Mouse (Mus musculus): ENCODE measurements at regions not wholly inside any gene's neighbourhood (a gene's known extent, or its start where the extent isn't known, plus 50 kb on each side); places are given as distances from the start of the nearest gene placed in this dataset.

GRCm38 (mm10) chr8:128225123-128225522 is 133.3 kb upstream of the Nrp1 start:
- DNase-seq (ENCODE audit: low spot score), result no peak

GRCm38 (mm10) chr8:128235071-128235470 is 123.3 kb upstream of the Nrp1 start:
- no peak for DNase-seq (ENCODE audit: low spot score)

GRCm38 (mm10) chr8:128235527-128235926 is 122.9 kb upstream of the Nrp1 start:
- no peak for DNase-seq (ENCODE audit: low spot score)

- no peak for DNase-seq (ENCODE audit: low spot score)
These were observed 122.3 kb upstream of the Nrp1 start for GRCm38 (mm10) chr8:128236097-128236496.

- DNase-seq (ENCODE audit: low spot score), result peak; percentile 48
These were observed 119.5 kb upstream of the Nrp1 start for GRCm38 (mm10) chr8:128238948-128239347.

- peak; percentile 68 for DNase-seq (ENCODE audit: low spot score)
These were observed 118.6 kb upstream of the Nrp1 start for GRCm38 (mm10) chr8:128239783-128240182.

GRCm38 (mm10) chr8:128241200-128241599 is 117.2 kb upstream of the Nrp1 start:
- no peak for DNase-seq (ENCODE audit: low spot score)

GRCm38 (mm10) chr8:128242465-128243251 is 115.7 kb upstream of the Nrp1 start:
- DNase-seq (ENCODE audit: low spot score), result no peak

GRCm38 (mm10) chr8:128251723-128252122 is 106.7 kb upstream of the Nrp1 start:
- no peak for DNase-seq (ENCODE audit: low spot score)

- DNase-seq (ENCODE audit: low spot score), result no peak
These were observed 97.6 kb upstream of the Nrp1 start for GRCm38 (mm10) chr8:128260836-128261235.

GRCm38 (mm10) chr8:128261367-128261766 is 97.0 kb upstream of the Nrp1 start:
- no peak for DNase-seq (ENCODE audit: low spot score)

GRCm38 (mm10) chr8:128263251-128263947 is 95.0 kb upstream of the Nrp1 start:
- no peak for DNase-seq (ENCODE audit: low spot score)

- DNase-seq (ENCODE audit: low spot score), result peak; percentile 16
These were observed 91.1 kb upstream of the Nrp1 start for GRCm38 (mm10) chr8:128267261-128267660.

GRCm38 (mm10) chr8:128268010-128268409 is 90.4 kb upstream of the Nrp1 start:
- no peak for DNase-seq (ENCODE audit: low spot score)

- no peak for DNase-seq (ENCODE audit: low spot score)
These were observed 88.9 kb upstream of the Nrp1 start for GRCm38 (mm10) chr8:128269546-128269945.

- peak; percentile 22 for DNase-seq (ENCODE audit: low spot score)
These were observed 85.5 kb upstream of the Nrp1 start for GRCm38 (mm10) chr8:128272866-128273344.

GRCm38 (mm10) chr8:128276475-128276874 is 81.9 kb upstream of the Nrp1 start:
- no peak for DNase-seq (ENCODE audit: low spot score)

GRCm38 (mm10) chr8:128282802-128283201 is 75.6 kb upstream of the Nrp1 start:
- no peak for DNase-seq (ENCODE audit: low spot score)

GRCm38 (mm10) chr8:128283365-128283764 is 75.0 kb upstream of the Nrp1 start:
- DNase-seq (ENCODE audit: low spot score), result no peak

- no peak for DNase-seq (ENCODE audit: low spot score)
These were observed 73.6 kb upstream of the Nrp1 start for GRCm38 (mm10) chr8:128284816-128285215.

- DNase-seq (ENCODE audit: low spot score), result no peak
These were observed 68.3 kb upstream of the Nrp1 start for GRCm38 (mm10) chr8:128290076-128290475.

GRCm38 (mm10) chr8:128292394-128292793 is 66.0 kb upstream of the Nrp1 start:
- DNase-seq (ENCODE audit: low spot score), result no peak

- no peak for DNase-seq (ENCODE audit: low spot score)
These were observed 61.5 kb upstream of the Nrp1 start for GRCm38 (mm10) chr8:128296728-128297380.

Data from MN1 (cell line).